Mouse (Mus musculus) layer of hippocampus, adult 8-10 months (tissue): ENCODE data around the gene Shisal1. TPM values are rescaled to one million over a fixed set of nuclear protein-coding genes. Genes with fewer than 3 reads are reported as not detected.

ENCODE experiments used
- DNase-seq, 2 experiments: peaks; one replicate each; pipeline ENCODE4 v3.0.0; 2022; ENCODE audit warnings: low spot score in 2 of 2
- total RNA-seq, 4 experiments: library from RNA; stranded (reverse); gene quantifications; 2 replicates each; pipeline ENCODE4 v1.2.4; 2022

Gene Shisal1
- total RNA-seq, 4 experiments from 2014 or later = 44.3 to 55.3 (median 48.2) TPM

DNA sequence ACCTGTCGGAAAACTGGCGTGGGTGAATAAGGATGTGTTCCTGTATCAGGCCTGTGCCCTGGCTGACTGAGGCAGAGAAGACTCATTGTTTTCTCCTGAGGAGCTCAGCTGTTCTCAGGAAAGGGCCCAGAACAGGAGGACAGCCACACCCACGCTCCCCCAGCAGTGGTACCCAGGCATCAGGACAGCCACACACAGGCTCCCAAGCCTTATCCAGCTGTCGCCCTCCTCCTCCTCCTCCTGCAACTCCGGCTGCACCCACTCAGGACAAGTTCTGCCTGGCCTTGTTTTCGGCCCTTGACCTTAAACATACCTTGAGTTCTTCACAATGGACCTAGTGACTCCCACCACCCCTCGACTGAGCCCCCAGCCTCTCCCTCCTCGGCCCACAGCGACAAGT is 68.2 kb downstream of the Shisal1 start:
- no peak for DNase-seq

DNA sequence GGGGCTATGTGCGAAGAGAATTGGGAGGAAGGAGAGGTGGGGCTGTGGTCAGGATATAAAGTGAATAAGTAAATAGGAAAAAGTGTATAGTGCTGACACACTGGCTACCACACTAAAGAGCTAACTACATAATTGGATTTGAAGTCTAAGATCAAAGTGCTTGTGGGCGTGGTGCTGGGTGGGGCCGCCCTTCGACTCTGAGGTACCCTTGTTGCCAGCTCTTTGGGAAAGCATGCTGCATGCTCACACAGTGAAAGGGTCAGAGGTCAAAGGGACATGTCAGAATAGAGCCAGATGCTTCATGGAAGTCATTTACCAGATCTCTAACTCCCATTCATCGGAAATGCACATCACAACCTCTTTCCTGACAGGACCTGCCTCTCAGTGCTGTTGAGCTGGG is 74.1 kb downstream of the Shisal1 start:
- DNase-seq = no peak

DNA sequence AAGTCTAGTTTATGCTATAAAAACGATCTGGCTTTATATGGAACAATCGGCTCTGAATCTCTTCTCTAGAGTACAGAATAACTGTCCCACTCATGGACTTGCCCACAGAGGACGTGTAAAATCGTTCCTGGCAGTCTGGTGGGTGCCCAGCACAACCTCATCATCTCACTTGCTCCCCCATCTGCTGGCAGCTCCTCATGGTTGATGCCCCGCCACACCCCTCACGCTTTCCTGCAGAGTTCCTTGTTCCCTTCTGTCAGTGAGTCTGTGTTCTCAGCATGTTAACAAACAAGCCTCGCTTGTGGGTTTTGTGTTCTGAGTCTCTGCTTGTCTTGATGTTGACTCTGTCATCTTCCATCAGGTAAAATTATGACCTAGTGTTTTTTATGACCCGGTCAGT is 79.5 kb downstream of the Shisal1 start:
- no peak for DNase-seq

DNA sequence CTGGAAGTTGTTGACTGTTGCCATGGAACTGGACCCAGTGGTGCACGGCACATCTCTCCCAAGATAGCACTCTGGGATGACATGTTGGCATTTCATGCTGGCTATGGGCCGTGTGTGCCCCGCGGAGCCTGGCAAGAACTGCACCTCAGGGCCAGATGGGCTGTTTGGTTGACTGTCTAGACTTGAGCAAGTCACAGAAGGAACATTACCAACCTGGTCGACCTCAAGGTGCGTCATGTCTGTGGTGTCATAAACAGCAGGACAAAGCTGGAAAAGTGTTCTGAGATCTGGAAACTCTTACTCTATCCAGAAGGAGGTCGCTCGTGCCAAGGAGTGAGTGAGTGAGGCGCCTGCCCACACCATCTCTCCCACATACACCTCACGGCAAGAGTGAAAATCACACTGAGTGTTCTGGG is 80.3 kb downstream of the Shisal1 start:
- peak; percentile 55 to 59 for DNase-seq

DNA sequence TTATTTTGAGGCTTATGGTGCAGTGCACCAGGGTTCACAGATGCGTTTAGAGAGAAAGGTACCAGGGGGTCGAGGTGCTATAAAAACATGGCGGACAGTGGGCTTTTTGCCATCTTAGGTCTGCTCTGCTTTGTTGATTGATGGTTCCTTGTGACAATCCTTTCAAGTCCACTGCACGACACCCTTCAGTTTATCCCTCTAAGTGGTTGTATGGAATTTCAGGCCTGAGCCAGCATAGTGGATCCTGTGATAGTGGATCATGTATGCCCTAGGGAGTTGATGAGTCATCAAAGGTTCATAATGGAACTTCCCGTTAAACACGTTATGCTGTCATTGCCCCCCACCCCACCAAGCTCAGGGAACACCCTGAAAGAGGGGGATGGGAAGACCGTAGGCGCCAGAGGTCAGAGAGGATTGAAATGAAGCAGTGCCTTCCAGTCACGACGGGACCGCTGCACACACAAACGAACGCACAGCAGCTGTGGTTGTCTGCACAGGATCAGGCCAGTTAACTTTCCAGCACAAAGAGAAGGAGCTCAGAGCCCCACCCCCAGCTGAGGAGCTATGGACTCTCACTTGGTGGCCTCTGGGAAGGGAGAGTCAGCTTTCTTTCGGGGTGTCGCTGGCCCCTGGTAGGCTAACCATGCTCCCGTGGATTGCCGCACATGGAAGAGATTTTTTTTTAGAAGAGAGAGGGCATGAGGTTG is 81.1 kb downstream of the Shisal1 start:
- DNase-seq = no peak

DNA sequence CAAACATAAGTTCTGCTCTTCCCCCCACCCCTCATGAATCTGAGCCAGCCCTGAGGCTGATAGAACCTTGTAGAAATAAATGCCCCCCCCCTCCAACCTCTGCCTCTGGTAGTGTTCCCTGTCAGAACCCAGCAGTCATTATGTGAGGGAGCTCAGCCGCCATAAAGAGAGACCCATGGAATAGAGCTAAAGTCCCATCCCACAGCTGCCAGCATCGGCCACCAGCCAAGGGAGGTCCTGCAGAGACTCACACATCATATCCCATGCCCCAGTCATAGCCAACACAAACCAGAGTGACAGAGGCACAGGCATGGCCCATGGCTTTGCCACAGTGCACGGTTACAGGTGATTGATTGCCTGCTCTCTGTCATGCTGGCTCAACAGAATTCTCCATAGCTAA is 82.2 kb downstream of the Shisal1 start:
- no peak for DNase-seq

DNA sequence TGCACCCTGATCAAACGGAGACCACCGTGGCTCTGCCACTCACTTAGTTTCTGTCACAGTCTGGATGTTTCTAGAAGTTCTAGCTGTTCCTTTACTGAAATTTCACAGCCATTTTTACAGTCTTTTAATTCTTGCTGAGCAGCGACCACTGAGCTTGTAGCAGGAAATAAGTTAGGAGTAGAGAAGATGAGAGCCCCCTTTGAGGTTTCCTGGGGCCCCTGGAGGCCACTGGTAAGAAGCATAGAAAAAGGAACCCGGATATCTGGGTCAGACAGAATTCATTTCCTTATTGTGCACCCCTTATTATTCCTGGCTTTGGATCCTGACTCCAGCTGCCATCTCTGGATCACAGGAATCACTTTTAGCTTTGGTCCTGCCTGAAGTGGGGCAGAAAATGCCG is 91.8 kb downstream of the Shisal1 start:
- no peak for DNase-seq

DNA sequence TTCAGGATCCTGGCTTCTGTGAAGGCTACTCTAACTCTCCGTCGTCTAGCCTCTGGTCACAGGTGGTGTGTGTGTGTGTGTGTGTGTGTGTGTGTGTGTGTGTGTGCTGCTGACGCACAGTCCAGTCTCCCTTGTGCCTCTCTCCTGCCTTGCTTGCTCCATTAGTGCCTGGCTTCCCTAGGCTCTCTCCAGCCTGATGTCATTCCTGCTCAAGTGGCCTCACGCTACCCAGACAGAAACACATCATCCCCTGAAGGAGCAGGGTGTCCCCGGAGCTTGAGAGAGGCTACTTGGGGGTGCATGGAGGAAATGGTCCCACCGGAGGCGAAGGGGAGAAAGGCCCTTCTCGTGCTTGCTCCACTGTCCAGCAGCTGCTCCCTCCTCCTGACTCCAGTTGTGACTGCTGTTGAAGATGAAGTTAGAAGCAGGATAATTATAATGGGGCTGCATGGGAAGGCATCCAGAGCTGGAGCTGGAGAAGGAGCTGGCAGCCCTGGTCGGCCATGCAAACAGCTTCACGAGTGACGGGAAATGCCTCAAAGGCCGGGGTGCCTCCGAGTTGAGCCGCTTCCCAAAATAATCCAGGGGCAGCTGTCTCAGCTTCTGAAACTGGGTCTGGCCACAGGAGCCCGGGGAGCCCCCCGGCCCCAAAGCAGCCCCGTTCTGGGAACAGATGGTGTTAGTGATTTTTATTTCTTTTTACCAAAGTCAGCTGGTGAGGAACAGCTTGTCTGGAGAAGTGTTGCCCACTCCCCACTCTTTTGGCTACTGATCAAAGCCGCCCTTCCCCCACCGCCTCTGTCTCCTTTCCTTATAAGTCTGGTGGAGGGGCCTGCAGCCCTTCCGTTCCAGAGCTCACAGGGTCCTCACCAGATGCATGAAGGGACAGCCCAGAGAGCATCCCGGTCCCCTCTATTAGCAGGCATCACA is 94.7 kb downstream of the Shisal1 start:
- DNase-seq = peak; percentile 56 to 60

DNA sequence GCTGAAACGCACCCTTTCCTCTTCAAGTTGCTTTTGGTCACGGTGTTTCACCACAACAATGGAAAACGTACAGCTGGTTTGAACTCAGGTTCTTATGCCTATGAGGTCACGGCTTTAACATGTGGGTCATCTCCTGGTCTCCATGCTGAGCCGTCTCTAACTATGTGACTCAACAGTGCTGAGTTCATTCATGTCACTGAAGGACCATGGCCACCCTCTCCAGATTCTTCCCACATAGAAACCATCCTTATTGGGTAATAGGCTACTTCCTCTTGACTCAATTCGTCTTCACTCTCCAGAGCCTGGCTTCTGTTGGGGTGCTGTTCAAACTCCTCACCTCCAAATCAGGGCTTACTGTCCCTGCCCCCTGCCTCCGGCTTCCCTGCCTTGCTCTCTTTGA is 95.6 kb downstream of the Shisal1 start:
- no peak for DNase-seq

DNA sequence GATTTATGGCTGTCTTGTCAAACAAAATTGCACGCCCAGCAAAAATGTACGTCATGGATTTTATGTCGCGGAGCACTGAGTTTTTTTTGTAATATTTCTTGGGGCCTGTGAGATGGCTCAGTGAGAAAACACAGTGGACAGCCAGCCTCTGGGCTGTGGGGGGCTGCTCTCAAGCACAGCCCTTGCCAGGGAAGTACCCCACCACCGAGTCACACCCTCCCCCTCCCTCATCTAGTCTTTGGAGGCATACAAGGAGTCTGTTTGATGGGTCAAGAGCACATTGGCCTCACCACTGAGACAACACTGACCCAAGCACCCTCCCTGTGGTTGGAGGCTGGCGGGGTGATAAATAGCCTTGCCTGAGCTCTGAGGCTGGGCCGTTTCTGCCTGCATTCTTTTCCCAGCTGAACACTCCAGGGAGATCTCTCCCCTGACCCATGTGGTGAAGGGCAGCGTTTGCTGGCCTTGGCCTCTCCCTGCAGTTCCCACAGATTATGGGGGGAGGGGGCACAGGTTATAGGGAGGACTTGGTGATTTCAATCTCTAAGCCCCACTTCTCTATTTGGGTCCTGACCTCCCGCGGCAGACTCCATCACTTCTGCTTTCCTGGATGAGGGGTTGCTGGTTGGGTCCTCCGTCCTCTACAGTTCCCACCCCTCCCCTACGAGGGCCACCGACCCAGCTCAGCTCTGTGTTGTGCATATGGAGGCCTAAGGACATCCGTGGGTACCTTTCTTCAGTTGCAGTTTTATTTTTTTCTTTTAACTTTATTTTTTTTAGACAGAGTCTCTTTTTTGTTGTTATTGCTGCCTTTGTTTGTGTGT is 96.8 kb downstream of the Shisal1 start:
- DNase-seq = no peak

DNA sequence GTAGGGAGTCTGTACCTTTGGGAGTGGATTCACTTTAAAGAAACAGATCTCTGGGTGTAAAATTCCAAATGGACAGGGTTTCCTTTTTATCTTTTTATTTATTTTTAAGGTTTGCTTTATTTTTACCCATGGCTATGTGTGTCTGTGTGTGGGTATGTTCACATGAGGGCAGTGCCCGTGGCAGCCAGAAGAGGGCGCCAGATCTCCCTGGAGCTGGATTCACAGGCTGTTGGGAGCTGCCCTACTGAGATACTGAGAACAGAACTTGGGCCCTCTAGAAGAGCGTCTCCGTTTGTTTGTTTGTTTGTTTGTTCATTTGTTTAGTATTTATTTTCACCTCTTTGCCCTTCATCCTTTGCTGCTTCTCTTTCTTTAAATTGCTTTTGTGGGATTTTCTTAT is 98.1 kb downstream of the Shisal1 start:
- DNase-seq = no peak

DNA sequence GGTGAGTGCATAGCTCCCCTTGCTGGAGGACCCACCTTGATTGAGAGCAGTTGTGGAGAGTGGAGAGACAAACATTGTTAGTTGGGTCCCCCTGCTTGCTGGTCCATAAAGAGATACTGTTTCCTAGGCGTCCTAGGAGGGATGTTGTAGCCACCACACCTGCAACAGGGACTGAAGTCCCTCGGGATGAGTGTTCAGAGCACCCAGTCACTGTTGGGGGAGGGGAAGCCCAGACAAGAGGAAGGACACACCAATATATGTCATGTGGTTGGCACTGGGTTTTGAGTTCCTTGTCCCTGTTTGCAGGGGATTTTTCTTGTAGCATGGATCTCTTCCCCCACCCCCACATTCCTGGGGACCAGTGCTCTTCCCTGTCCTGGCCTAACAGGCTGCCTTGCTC is 106.0 kb downstream of the Shisal1 start:
- DNase-seq = no peak

DNA sequence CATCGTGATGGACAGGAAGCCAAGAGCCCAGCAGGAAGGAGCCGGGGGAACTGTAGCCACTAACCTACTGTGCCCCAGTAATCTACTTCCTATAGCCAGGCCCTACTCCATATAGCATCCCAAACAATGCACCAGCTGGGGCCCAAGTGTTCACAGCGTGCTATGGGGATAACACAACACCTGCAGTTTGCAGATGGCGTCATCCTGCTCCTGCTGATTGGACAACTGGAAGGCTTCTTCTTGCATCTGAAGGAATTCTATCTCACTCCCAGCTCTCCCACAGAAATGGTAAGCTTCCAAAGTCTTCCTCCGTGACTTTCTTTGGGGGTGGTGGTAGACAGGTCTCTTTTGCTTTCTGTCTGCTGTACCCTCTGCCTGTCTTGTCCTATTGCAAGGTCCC is 109.3 kb downstream of the Shisal1 start:
- no peak for DNase-seq

DNA sequence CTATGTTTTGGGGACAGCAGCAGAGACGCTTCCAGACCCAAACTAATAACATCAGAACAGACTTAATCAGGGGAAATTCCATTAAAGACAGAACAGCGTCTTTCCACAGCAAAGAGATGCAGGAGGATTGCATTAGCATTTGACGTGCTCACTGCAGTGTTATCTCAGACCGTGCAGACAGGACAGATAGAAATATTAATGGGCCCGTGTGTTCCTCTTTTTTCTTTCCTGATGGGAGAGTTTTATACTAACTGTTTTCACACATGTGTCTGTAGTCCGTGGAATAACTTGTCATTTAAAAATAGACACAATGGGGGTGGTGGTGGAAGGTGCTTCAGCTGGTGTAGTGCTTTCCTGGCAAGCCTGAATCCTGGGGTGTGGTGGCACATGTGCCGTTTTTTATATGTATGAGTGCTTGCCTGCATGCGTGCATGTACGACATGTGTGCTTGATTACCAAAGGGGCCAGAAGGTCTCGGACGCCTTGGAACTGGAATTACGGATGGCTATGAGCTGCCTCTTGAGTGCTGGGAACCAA is 110.5 kb downstream of the Shisal1 start:
- peak in 1 of 2 experiments; percentile 41 for DNase-seq

DNA sequence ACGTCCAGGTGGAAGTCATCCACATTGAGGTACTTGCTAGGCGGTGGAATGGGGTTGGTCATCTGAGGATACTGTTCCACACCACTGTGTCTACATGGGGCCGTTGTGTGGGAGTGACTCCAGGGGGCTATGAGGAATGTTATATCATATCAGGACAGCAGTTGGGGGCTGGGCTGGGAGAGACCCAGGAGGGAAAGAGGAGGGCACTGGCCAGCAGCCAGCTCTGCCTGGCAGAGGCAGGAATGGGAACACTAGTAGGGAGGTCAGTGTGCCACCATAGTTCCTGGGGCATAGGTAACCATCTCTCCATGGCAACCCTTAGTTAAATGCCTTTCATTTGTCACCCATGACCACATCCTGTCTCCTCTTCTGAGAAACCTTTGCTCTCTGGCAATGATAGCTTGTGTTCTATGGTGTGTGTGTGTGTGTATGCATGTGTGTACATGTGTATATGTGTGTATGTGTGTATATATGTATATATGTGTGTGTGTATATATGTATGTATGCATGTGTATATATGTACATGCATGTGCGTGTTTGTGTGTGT is 115.8 kb downstream of the Shisal1 start:
- DNase-seq = no peak

DNA sequence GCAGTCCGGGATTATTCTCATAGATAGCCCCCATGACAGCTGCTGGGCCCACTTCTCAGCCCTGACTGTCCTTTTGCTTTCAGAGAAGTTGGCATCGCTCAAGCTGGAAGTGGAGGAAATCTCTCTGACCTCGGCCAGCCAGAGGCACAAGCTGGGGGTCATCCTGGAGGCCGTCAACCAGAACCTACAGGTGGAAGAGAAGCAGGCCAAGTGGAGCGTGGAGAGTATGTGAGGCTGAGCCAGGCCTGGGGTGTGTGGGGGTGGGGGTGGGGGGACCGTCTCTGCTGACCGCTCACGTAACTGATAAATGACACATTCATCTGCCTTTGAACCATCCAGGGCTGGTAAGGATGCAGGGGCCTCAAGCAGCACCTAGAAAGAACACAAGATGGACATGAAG is 117.0 kb downstream of the Shisal1 start:
- no peak for DNase-seq

Other genes with a start within 250 kb of the Shisal1 start
- gene Parvb, start 215.1 kb downstream of the Shisal1 start, total RNA-seq = 10 to 100 TPM; 23.2 to 33.7 (median 26.9) TPM
- 10 to 100 TPM; 23.8 to 34.0 (median 31.7) TPM for gene Parvg, start 123.1 kb downstream of the Shisal1 start, total RNA-seq
- 10 to 100 TPM; 48.6 to 55.4 (median 52.2) TPM for gene Rtl6, start 110.7 kb upstream of the Shisal1 start, total RNA-seq
- 10 to 100 TPM; 11.0 to 14.2 (median 13.6) TPM for gene Prr5, start 222.5 kb upstream of the Shisal1 start, total RNA-seq